11 mouse cellular contexts compared by ENCODE assay signal in the genomic region with DNA sequence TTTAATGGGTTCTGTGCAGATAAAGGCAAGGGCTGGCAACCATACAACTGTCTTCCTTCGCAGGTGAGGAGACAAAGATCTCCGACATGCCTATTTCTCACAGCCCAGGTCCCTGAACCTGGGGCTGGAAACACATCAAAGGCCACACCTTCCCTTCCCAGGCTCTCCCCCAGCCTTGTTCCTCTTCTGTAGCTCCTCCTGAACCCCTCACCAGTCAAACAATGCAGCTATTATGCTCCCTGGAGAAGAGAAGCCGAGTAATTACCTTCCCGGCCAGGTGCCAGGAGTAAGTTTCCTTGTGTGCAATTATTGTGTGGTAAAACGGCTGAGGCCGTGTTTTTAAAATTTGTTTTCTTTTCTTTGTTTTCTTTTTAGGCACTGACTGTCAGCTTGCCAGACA.
DNase-seq lines count a peak whose midpoint lies in the region; ATAC-seq lines count a peak whose summit lies in the region.
"Had no signal": no experiment of that assay in that cellular context is flagged by ENCODE, and none has a peak within 500 bp of the region (broad histone marks: within the 10 kb centered on the region; RNA-seq: fewer than 3 reads in every experiment).

No protein-coding gene starts in this region.

- H3K9ac ChIP-seq in lung, embryonic 16.5 days (ENCODE audit: low read length) = no peak overlapping the region
- no peak overlapping the region for H3K9ac ChIP-seq in stomach, embryonic 16.5 days (ENCODE audit: low read length)
- no peak overlapping the region for H3K9ac ChIP-seq in hindbrain, embryonic 16.5 days (ENCODE audit: low read depth, low read length)
- H3K9ac ChIP-seq: liver, embryonic 14.5 days had no signal

- peaks cover 64% of the 10 kb centered on the region for H3K27me3 ChIP-seq in heart, embryonic 10.5 days (ENCODE audit: insufficient read depth, poor library complexity, severe bottlenecking)
- no peaks in the 10 kb centered on the region for H3K27me3 ChIP-seq in lung, embryonic 16.5 days (ENCODE audit: control insufficient read depth, insufficient read depth, low read depth, low read length)
- no peaks in the 10 kb centered on the region for H3K27me3 ChIP-seq in stomach, embryonic 16.5 days (ENCODE audit: control insufficient read depth, insufficient read depth, low read length)
- no peaks in the 10 kb centered on the region for H3K27me3 ChIP-seq in hindbrain, embryonic 16.5 days (replicated peaks; ENCODE audit: control insufficient read depth, insufficient read depth, low read length)

- H3K27ac ChIP-seq in heart, embryonic 10.5 days = no peak overlapping the region
- no peak overlapping the region for H3K27ac ChIP-seq in lung, embryonic 16.5 days (ENCODE audit: low read length)
- H3K27ac ChIP-seq in stomach, embryonic 16.5 days (ENCODE audit: low read length) = no peak overlapping the region
- no peak overlapping the region for H3K27ac ChIP-seq in hindbrain, embryonic 16.5 days (ENCODE audit: low read depth, low read length)
- H3K27ac ChIP-seq: liver, embryonic 14.5 days had no signal

- peak overlapping the region; percentile 3 for H3K4me2 ChIP-seq in lung, embryonic 16.5 days (ENCODE audit: low read depth, low read length)
- 0 out of 2 replicates have a peak overlapping the region, but pooled peaks have one; percentile 5 for H3K4me2 ChIP-seq in stomach, embryonic 16.5 days (ENCODE audit: low read depth, low read length)
- H3K4me2 ChIP-seq in hindbrain, embryonic 16.5 days (ENCODE audit: low read length) = no peak overlapping the region

- H3K4me1 ChIP-seq in heart, embryonic 10.5 days = peaks cover 10% of the 10 kb centered on the region
- H3K4me1 ChIP-seq in lung, embryonic 16.5 days (replicated peaks; ENCODE audit: control insufficient read depth, insufficient read depth, low read length) = peaks cover 12% of the 10 kb centered on the region
- no peaks in the 10 kb centered on the region for H3K4me1 ChIP-seq in stomach, embryonic 16.5 days (ENCODE audit: control insufficient read depth, insufficient read depth, low read length)
- no peaks in the 10 kb centered on the region for H3K4me1 ChIP-seq in hindbrain, embryonic 16.5 days (ENCODE audit: control insufficient read depth, insufficient read depth, low read depth, low read length)

- 0 out of 2 replicates have a peak overlapping the region, but pooled peaks have one; percentile 8 for H3K4me3 ChIP-seq in heart, embryonic 10.5 days
- H3K4me3 ChIP-seq in lung, embryonic 16.5 days (ENCODE audit: low read length) = no peak overlapping the region
- H3K4me3 ChIP-seq in stomach, embryonic 16.5 days (replicated peaks; ENCODE audit: low read length) = no peak overlapping the region
- H3K4me3 ChIP-seq in hindbrain, embryonic 16.5 days (ENCODE audit: low read length) = no peak overlapping the region

- no peak for DNase-seq in heart, embryonic 10.5 days (ENCODE audit: low spot score)
- DNase-seq in heart, postnatal 10 days = no peak
- no peak for DNase-seq in lung, adult 18-20 months
- peak; percentile 51 for DNase-seq in forelimb bud, embryonic 11.5 days (ENCODE audit: low read depth, low spot score)
- no peak for DNase-seq in right cerebral cortex, postnatal 14 days
- DNase-seq: B cell, adult 2 months; heart, adult 11 months had no signal

- intact Hi-C loops in heart, postnatal 10 days (cut with DNase I) = no loop called here

- 40% methylated on average over 6 of the region's 6 CpGs for WGBS in heart, embryonic 10.5 days
- WGBS in lung, embryonic 16.5 days = 11% methylated on average over 6 of the region's 6 CpGs
- 36% methylated on average over 6 of the region's 6 CpGs for WGBS in stomach, embryonic 16.5 days
- WGBS in hindbrain, embryonic 16.5 days = 38% methylated on average over 6 of the region's 6 CpGs

- no peaks in the 10 kb centered on the region for H3K36me3 ChIP-seq in heart, embryonic 10.5 days
- no peaks in the 10 kb centered on the region for H3K36me3 ChIP-seq in lung, embryonic 16.5 days (ENCODE audit: control insufficient read depth, insufficient read depth, low read length)
- no peaks in the 10 kb centered on the region for H3K36me3 ChIP-seq in stomach, embryonic 16.5 days (ENCODE audit: control insufficient read depth, insufficient read depth, low read length)
- H3K36me3 ChIP-seq in hindbrain, embryonic 16.5 days (ENCODE audit: control insufficient read depth, insufficient read depth, low read length) = no peaks in the 10 kb centered on the region

- ATAC-seq in lung, embryonic 16.5 days (ENCODE audit: low read depth) = peak; percentile 55; the same call in 1 of the 2 replicates
- ATAC-seq in stomach, embryonic 16.5 days (ENCODE audit: insufficient read depth, low FRiP score) = no peak
- no peak for ATAC-seq in hindbrain, embryonic 16.5 days

- no peaks in the 10 kb centered on the region for H3K9me3 ChIP-seq in heart, embryonic 10.5 days
- no peaks in the 10 kb centered on the region for H3K9me3 ChIP-seq in lung, embryonic 16.5 days (ENCODE audit: control insufficient read depth, low read length)
- no peaks in the 10 kb centered on the region for H3K9me3 ChIP-seq in stomach, embryonic 16.5 days (replicated peaks; ENCODE audit: control insufficient read depth, low read length)
- H3K9me3 ChIP-seq in hindbrain, embryonic 16.5 days (ENCODE audit: control insufficient read depth, low read length) = no peaks in the 10 kb centered on the region
